ENCODE assay signal across 19 mouse cellular contexts in genomic region chr12:40891168-40891567, GRCm38 (mm10).
"Had no signal": no experiment of that assay in that cellular context is flagged by ENCODE, and none has a peak within 500 bp of the region (broad histone marks: within the 10 kb centered on the region; RNA-seq: fewer than 3 reads in every experiment).

No protein-coding gene starts in this region.

- H3K4me2 ChIP-seq: limb, embryonic 12.5 days; limb, embryonic 15.5 days; midbrain, embryonic 13.5 days; neural tube, embryonic 13.5 days had no signal

- H3K9me3 ChIP-seq: limb, embryonic 12.5 days; limb, embryonic 15.5 days; midbrain, embryonic 13.5 days; neural tube, embryonic 13.5 days had no signal

- H3K36me3 ChIP-seq: limb, embryonic 12.5 days; limb, embryonic 15.5 days; midbrain, embryonic 13.5 days; neural tube, embryonic 13.5 days had no signal

- ATAC-seq: inflammation-experienced regulatory T-cells, adult 6 months; intestine, embryonic 16.5 days; midbrain, embryonic 13.5 days; midbrain, embryonic 16.5 days had no signal

- DNase-seq: kidney, adult 2 months; kidney, postnatal 25 days; layer of hippocampus, adult 9-11 months; lung, adult 2 months; right cerebral cortex, postnatal 4 days; thymus, adult 2 months; thymus, postnatal 25 days had no signal

- H3K9ac ChIP-seq: limb, embryonic 12.5 days; limb, embryonic 15.5 days; midbrain, embryonic 13.5 days; neural tube, embryonic 13.5 days had no signal

- H3K4me3 ChIP-seq: layer of hippocampus, adult 2 months; limb, embryonic 12.5 days; limb, embryonic 15.5 days; midbrain, embryonic 13.5 days; myocyte; neural tube, embryonic 13.5 days had no signal

- H3K27ac ChIP-seq: kidney, postnatal 0 days; layer of hippocampus, adult 2 months; limb, embryonic 12.5 days; limb, embryonic 15.5 days; macrophage; midbrain, embryonic 13.5 days; neural tube, embryonic 13.5 days; stomach, postnatal 0 days had no signal

- H3K27me3 ChIP-seq: limb, embryonic 12.5 days; limb, embryonic 15.5 days; midbrain, embryonic 13.5 days; neural tube, embryonic 13.5 days had no signal

- H3K4me1 ChIP-seq: limb, embryonic 15.5 days; midbrain, embryonic 13.5 days; neural tube, embryonic 13.5 days had no signal
